Mouse (Mus musculus) activated CD4-positive, CD25-positive, alpha-beta regulatory T cell, adult 9 weeks (primary cell): ENCODE data around the gene Gm7954. TPM values are rescaled to one million over a fixed set of nuclear protein-coding genes. Genes with fewer than 3 reads are reported as not detected.

Source experiments
- polyA plus RNA-seq: library from polyadenylated mRNA; unstranded; fragments of 100-300 nt; shearing (Covaris generic); gene quantifications from one replicate; pipeline ENCODE4 v1.2.1, GENCODE M21; 2017

Gm7954 gene
- polyA plus RNA-seq: not detected

GRCm38 (mm10) chr14:41453418-41453817, at the start of gene Gm7954:
Gm7954 (minus strand) TSS chr14:41453518.

GRCm38 (mm10) chr14:41489385-41489784, 36.1 kb upstream of the Gm7954 start, which contains the start of gene Gm3486:
Gm3486 (minus strand) TSS chr14:41489485.

GRCm38 (mm10) chr14:41408181-41408580, 45.1 kb downstream of the Gm7954 start, which contains the start of gene Gm6482:
Gm6482 (minus strand) TSS chr14:41408281.

Other genes starting within 250 kb of the Gm7954 start
- gene Gm2832, start 174.7 kb downstream of the Gm7954 start, polyA plus RNA-seq: not detected
- not detected for gene Gm5798, start 104.9 kb downstream of the Gm7954 start, polyA plus RNA-seq
- gene Gm7945, start 67.1 kb downstream of the Gm7954 start, polyA plus RNA-seq: not detected
- gene Gm6482, start 45.2 kb downstream of the Gm7954 start, polyA plus RNA-seq: not detected
- gene Gm3486, start 36.0 kb upstream of the Gm7954 start, polyA plus RNA-seq: not detected
- not detected for gene Gm7970, start 102.1 kb upstream of the Gm7954 start, polyA plus RNA-seq
- gene 1700049E17Rik2, start 119.7 kb upstream of the Gm7954 start, polyA plus RNA-seq: not detected
- gene Gm3072, start 171.1 kb upstream of the Gm7954 start, polyA plus RNA-seq: not detected
- gene Gm3676, start 193.0 kb upstream of the Gm7954 start, polyA plus RNA-seq: not detected
- not detected for gene Gm8068, start 248.4 kb upstream of the Gm7954 start, polyA plus RNA-seq